ENCODE assay signal across 9 mouse cellular contexts in the genomic region with DNA sequence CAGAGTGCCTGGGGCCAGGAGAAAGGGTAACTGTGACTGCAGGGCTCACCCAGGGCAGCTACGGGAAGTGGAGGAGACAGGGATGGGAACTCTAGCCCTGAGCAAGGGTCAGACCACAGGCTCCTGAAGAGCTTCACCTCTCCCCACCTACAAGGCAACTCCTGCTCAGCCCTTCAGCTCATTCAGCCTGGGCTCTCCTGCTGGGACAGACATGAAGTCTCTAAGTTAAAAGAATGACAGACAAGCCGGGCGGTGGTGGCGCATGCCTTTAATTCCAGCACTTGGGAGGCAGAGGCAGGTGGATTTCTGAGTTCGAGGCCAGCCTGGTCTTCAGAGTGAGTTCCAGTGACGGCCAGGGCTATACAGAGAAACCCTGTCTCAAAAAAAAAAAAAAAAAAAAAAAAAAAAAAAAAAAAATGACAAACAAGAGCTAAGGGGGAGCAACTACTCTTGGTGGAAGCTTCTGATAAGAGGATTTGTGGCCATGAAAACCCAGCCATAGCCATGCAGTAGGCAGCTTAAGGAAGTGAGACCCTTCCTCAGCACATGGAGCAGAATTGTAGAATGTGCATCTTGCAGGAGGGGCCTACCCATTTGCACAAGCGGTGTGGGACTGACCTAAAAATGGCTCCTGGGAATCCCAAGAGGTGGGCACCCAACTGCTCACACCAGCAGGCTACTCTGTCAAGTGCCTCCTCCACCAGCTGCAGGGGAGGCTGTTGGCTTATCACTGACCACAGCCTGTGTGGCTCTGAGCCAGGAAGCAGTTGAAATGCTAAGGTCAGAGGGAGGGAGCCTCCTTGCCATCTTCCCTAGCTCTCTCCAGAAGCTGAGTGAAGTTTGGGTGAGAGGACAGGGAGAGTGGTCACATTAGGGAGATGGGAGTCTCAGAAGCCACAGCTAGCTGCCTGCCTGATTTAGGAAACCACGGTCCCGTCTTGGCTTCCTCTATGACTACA. TPM values are rescaled to one million over a fixed set of nuclear protein-coding genes. Genes with fewer than 3 reads are reported as not detected.
DNase-seq lines count a peak whose midpoint lies in the region; ATAC-seq lines count a peak whose summit lies in the region.
"Had no signal": no experiment of that assay in that cellular context is flagged by ENCODE, and none has a peak within 500 bp of the region (broad histone marks: within the 10 kb centered on the region; RNA-seq: fewer than 3 reads in every experiment).

No protein-coding gene starts in this region.

- 75% methylated on average over 9 of the region's 9 CpGs for WGBS in neural tube, embryonic 13.5 days

- H3K27ac ChIP-seq in neural tube, embryonic 13.5 days (replicated peaks): peak overlapping the region; percentile 98

- DNase-seq in adrenal gland, postnatal 36 days: peak; percentile 80 to 81
- peak; percentile 29 for DNase-seq in induced T-regulatory cell, adult 2 months (ENCODE audit: low read depth)
- DNase-seq in thymus, postnatal 25 days: no peak
- DNase-seq in cerebellum, adult 18-20 months: no peak
- DNase-seq in gastrocnemius, postnatal 10 days: no peak

- peak overlapping the region; percentile 100 for H3K9ac ChIP-seq in neural tube, embryonic 13.5 days

- H3K4me1 ChIP-seq in megakaryocyte, embryonic 14.5 days: peaks cover 97% of the 10 kb centered on the region
- H3K4me1 ChIP-seq in neural tube, embryonic 13.5 days (replicated peaks): peaks cover 34% of the 10 kb centered on the region

- peak overlapping the region; percentile 85 for H3K4me2 ChIP-seq in neural tube, embryonic 13.5 days

- peak overlapping the region; percentile 75 for H3K4me3 ChIP-seq in megakaryocyte, embryonic 14.5 days (replicated peaks)
- H3K4me3 ChIP-seq in neural tube, embryonic 13.5 days: peak overlapping the region; percentile 87

- H3K36me3 ChIP-seq in megakaryocyte, embryonic 14.5 days (replicated peaks; ENCODE audit: low read length): peaks cover 4% of the 10 kb centered on the region
- H3K36me3 ChIP-seq in neural tube, embryonic 13.5 days: peaks cover 7% of the 10 kb centered on the region; the same call in 1 of the 2 replicates

- no peaks in the 10 kb centered on the region for H3K9me3 ChIP-seq in megakaryocyte, embryonic 14.5 days
- no peaks in the 10 kb centered on the region for H3K9me3 ChIP-seq in neural tube, embryonic 13.5 days

- peaks cover 82% of the 10 kb centered on the region for H3K27me3 ChIP-seq in megakaryocyte, embryonic 14.5 days (replicated peaks)
- no peaks in the 10 kb centered on the region; the same call in 1 of the 2 replicates for H3K27me3 ChIP-seq in neural tube, embryonic 13.5 days

- no peak for ATAC-seq in megakaryocyte, adult 5-6 weeks (ENCODE audit: poor library complexity, severe bottlenecking)
- no peak for ATAC-seq in neural tube, embryonic 13.5 days (ENCODE audit: low read depth)

RNA-seq across cellular contexts. Expression of a gene that starts 2.0 kb away (rescaled TPM):
- polyA plus RNA-seq in megakaryocyte, embryonic 14.5 days (2012; ENCODE audit: insufficient read depth, low replicate concordance): 1.1 TPM in 1 of 2 replicates, not detected in the other
- total RNA-seq in megakaryocyte, adult 5-6 weeks (2015): not detected in 2 replicates
- total RNA-seq in megakaryocyte, adult 5-6 weeks (2017): not detected in 2 replicates
- not detected for total RNA-seq in adrenal gland, postnatal 36 days (2021)
- 0.21 and 0.22 TPM in 2 replicates for polyA plus RNA-seq in neural tube, embryonic 13.5 days (2015; fragmentation: Nextera tagmentation; extraction: Ambion mirVana)
- not detected for total RNA-seq in gastrocnemius, postnatal 10 days (2021)
- total RNA-seq: heart, adult 8-10 months had no signal

RNA-seq across cellular contexts. Expression of a gene that starts 2.4 kb away (rescaled TPM):
- 123 and 178 TPM in 2 replicates for polyA plus RNA-seq in megakaryocyte, embryonic 14.5 days (2012; ENCODE audit: insufficient read depth, low replicate concordance)
- total RNA-seq in megakaryocyte, adult 5-6 weeks (2015): 0.89 and 1.0 TPM in 2 replicates
- 0.37 and 1.2 TPM in 2 replicates for total RNA-seq in megakaryocyte, adult 5-6 weeks (2017)
- total RNA-seq in adrenal gland, postnatal 36 days (2021): 1 to 10 TPM; 4.5 to 4.7 TPM
- polyA plus RNA-seq in neural tube, embryonic 13.5 days (2015; fragmentation: Nextera tagmentation; extraction: Ambion mirVana): 1,543 and 1,658 TPM in 2 replicates
- 1 to 10 TPM; 1.8 to 1.9 TPM for total RNA-seq in gastrocnemius, postnatal 10 days (2021)

RNA-seq across cellular contexts. Expression of a gene that starts 14.5 kb away (rescaled TPM):
- polyA plus RNA-seq in megakaryocyte, embryonic 14.5 days (2012; ENCODE audit: insufficient read depth, low replicate concordance): 20.7 and 47.5 TPM in 2 replicates
- 15.2 and 19.6 TPM in 2 replicates for total RNA-seq in megakaryocyte, adult 5-6 weeks (2015)
- 24.9 and 27.3 TPM in 2 replicates for total RNA-seq in megakaryocyte, adult 5-6 weeks (2017)
- 10 to 100 TPM; 21.7 to 32.6 TPM for total RNA-seq in adrenal gland, postnatal 36 days (2021)
- 43.3 and 44.5 TPM in 2 replicates for polyA plus RNA-seq in neural tube, embryonic 13.5 days (2015; fragmentation: Nextera tagmentation; extraction: Ambion mirVana)
- 10 to 100 TPM; 35.8 to 37.6 TPM for total RNA-seq in gastrocnemius, postnatal 10 days (2021)

RNA-seq across cellular contexts. Expression of a gene that starts 35.3 kb away (rescaled TPM):
- polyA plus RNA-seq in megakaryocyte, embryonic 14.5 days (2012; ENCODE audit: insufficient read depth, low replicate concordance): 41.1 and 108 TPM in 2 replicates
- 68.3 and 86.8 TPM in 2 replicates for total RNA-seq in megakaryocyte, adult 5-6 weeks (2015)
- 187 and 329 TPM in 2 replicates for total RNA-seq in megakaryocyte, adult 5-6 weeks (2017)
- 100 to 1,000 TPM; 213 to 255 TPM for total RNA-seq in adrenal gland, postnatal 36 days (2021)
- 317 and 328 TPM in 2 replicates for polyA plus RNA-seq in neural tube, embryonic 13.5 days (2015; fragmentation: Nextera tagmentation; extraction: Ambion mirVana)
- 100 to 1,000 TPM; 144 to 157 TPM for total RNA-seq in gastrocnemius, postnatal 10 days (2021)

Comparison
In these comparisons a context has a peak if more than half of its experiments do, and no peak if none do; other contexts are left out.
1. DNase-seq: peak in adrenal gland, postnatal 36 days (2 of 2) and induced T-regulatory cell, adult 2 months (single experiment); none in thymus, postnatal 25 days (single experiment), cerebellum, adult 18-20 months (0 of 2) and gastrocnemius, postnatal 10 days (single experiment).